Mouse (Mus musculus) neural tube, embryonic 11.5 days (tissue): ENCODE data around the gene Siah3. TPM values are rescaled to one million over a fixed set of nuclear protein-coding genes. Genes with fewer than 3 reads are reported as not detected.
A peak's percentile ranks its signal among the peaks of the same experiment; 100 is the strongest.

Source experiments
- ATAC-seq: fragments of 200-750 bp; cut with Nextera tagmentation; 2 replicates; pipeline ENCODE4 v1.8.0; 2017; ENCODE audit warnings: moderate number of reproducible peaks, mild to moderate bottlenecking, moderate TSS enrichment, moderate library complexity; ENCODE audit not compliant: insufficient read depth, low FRiP score, low TSS enrichment
- DNase-seq: peaks from one replicate; pipeline ENCODE4 v3.0.0-alpha.2; 2015; ENCODE audit warnings: low spot score
- H3K27ac ChIP-seq: fragments of 300-500 bp; sonication (generic); 2 replicates; pipeline ENCODE4 v1.5.1; 2014; ENCODE audit warnings: low read depth, mild to moderate bottlenecking, low read length
- H3K27me3 ChIP-seq: fragments of 300-500 bp; sonication (generic); 2 replicates; pipeline ENCODE4 v1.6.1; 2014; ENCODE audit warnings: mild to moderate bottlenecking, low read length, mixed read lengths; ENCODE audit not compliant: control insufficient read depth, insufficient read depth
- H3K36me3 ChIP-seq: fragments of 300-500 bp; sonication (generic); 2 replicates; pipeline ENCODE4 v1.6.1; 2014; ENCODE audit warnings: mild to moderate bottlenecking, low read length, moderate library complexity, mixed read lengths; ENCODE audit not compliant: control insufficient read depth, insufficient read depth
- H3K4me1 ChIP-seq: fragments of 300-500 bp; sonication (generic); 2 replicates; pipeline ENCODE4 v1.6.1; 2014; ENCODE audit warnings: low read length, mixed read lengths; ENCODE audit not compliant: control insufficient read depth, insufficient read depth
- H3K4me2 ChIP-seq: fragments of 300-500 bp; sonication (generic); 2 replicates; pipeline ENCODE4 v1.6.1; 2014; ENCODE audit warnings: low read depth, mild to moderate bottlenecking, moderate library complexity
- H3K4me3 ChIP-seq: fragments of 300-500 bp; sonication (generic); 2 replicates; pipeline ENCODE4 v1.5.1; 2014; ENCODE audit warnings: low read depth, low read length
- H3K9ac ChIP-seq: fragments of 300-500 bp; sonication (generic); 2 replicates; pipeline ENCODE4 v1.6.1; 2014; ENCODE audit warnings: mild to moderate bottlenecking, low read length
- H3K9me3 ChIP-seq: fragments of 300-500 bp; sonication (generic); 2 replicates; pipeline ENCODE4 v1.6.1; 2016; ENCODE audit warnings: low read length; ENCODE audit not compliant: control insufficient read depth
- WGBS: fragments of 180-500 bp; shearing (Covaris S2); extraction: QIAGEN DNeasy Blood & Tissue Kit; methylation state at CpG from one replicate; pipeline ENCODE4 v1.1.7; 2014; 5-methylcytosine and 5-hydroxymethylcytosine counted together
- polyA plus RNA-seq: library from polyadenylated mRNA; unstranded; fragments of >200 nt; fragmentation: Nextera tagmentation; extraction: Ambion mirVana; gene quantifications from 2 replicates; pipeline ENCODE4 v1.2.1, GENCODE M21; 2014

Gene Siah3
- polyA plus RNA-seq, 1 experiment from 2014 or later: 6.3 TPM

DNA sequence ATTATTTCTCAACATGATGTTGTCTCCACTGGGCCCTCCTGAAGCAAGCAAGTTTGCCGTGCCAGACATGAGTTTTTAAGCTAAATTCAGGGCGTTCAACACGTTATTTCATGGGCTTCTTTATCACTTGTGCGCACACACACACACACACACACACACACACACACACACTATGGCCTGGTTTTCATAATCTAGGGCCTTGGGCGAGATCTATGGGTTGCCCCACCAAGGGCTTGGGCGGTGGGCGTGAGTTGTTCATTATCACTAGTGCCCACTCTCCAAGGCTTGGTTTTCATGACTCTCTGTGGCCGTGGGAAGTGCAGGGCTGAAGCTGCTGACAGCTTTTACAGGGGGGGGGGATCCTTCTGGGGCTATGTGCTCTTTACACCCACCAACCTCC lies 63.9 kb downstream of the Siah3 start:
- Histone ChIP-seq H3K4me1 (no peaks in the 10 kb centered on the region), H3K4me2 (no peak overlapping the region), H3K9me3 (no peaks in the 10 kb centered on the region), H3K27ac (no peak overlapping the region), H3K4me3 (no peak overlapping the region), H3K27me3 (no peaks in the 10 kb centered on the region), H3K36me3 (no peaks in the 10 kb centered on the region), H3K9ac (no peak overlapping the region)
- ATAC-seq (no peak), DNase-seq (no peak)
- 86% methylated on average over 8 of the region's 8 CpGs for WGBS

DNA sequence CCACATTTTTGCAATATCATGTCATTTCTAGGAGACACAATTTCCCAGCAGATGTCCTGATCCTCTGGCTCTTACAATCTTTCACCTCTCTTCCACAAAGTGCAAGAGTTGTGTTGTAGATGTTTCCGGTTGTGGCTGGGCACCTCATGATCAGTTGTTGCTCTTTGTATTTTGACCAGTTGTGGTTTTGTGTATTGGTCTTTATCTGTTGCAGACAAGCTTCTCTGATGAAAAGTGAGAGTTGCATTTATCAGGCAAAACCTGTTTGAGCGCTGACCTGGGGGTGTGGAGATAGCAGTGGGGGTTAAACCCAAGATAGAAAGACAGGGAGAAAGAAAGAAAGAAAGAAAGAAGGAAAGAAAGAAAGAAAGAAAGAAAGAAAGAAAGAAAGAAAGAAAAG lies 68.9 kb downstream of the Siah3 start:
- 94% methylated on average over 2 of the region's 2 CpGs for WGBS
- Histone ChIP-seq H3K9me3 (no peaks in the 10 kb centered on the region), H3K4me3 (no peak overlapping the region), H3K4me1 (no peaks in the 10 kb centered on the region), H3K36me3 (no peaks in the 10 kb centered on the region), H3K9ac (no peak overlapping the region), H3K4me2 (no peak overlapping the region), H3K27me3 (no peaks in the 10 kb centered on the region), H3K27ac (no peak overlapping the region)
- ATAC-seq (no peak), DNase-seq (no peak)

DNA sequence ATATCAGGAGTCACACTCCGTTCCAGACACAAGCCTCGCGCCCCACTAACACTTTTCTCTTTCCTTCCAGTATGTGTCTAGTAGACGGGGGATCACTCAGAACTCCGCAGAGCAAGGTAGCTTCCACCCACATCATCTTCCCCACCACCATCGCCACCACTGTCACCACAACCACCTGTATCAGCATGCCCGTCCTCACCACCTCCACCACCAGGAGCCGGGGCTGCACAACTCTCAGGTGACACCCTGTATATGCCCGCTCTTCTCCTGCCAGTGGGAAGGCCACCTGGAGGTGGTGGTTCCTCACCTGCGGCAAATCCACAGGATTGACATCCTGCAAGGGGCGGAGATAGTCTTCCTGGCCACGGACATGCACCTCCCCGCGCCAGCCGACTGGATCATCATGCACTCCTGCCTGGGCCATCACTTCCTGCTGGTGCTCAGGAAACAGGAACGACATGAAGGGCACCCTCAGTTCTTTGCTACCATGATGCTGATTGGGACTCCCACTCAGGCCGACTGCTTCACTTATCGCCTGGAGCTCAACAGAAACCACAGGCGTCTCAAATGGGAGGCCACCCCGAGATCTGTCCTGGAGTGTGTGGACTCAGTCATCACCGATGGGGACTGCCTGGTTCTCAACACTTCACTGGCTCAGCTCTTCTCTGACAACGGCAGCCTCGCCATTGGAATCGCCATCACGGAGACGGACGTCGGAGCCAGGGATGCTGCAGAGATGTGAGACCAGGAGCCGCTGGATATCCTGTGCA lies 69.8 kb downstream of the Siah3 start:
- 92% methylated on average over 29 of the region's 29 CpGs for WGBS
- Histone ChIP-seq H3K9ac (no peak overlapping the region), H3K4me3 (no peak overlapping the region), H3K4me1 (no peaks in the 10 kb centered on the region), H3K27me3 (no peaks in the 10 kb centered on the region), H3K9me3 (no peaks in the 10 kb centered on the region), H3K4me2 (no peak overlapping the region), H3K27ac (no peak overlapping the region), H3K36me3 (no peaks in the 10 kb centered on the region)
- ATAC-seq: no peak
- no peak for DNase-seq

DNA sequence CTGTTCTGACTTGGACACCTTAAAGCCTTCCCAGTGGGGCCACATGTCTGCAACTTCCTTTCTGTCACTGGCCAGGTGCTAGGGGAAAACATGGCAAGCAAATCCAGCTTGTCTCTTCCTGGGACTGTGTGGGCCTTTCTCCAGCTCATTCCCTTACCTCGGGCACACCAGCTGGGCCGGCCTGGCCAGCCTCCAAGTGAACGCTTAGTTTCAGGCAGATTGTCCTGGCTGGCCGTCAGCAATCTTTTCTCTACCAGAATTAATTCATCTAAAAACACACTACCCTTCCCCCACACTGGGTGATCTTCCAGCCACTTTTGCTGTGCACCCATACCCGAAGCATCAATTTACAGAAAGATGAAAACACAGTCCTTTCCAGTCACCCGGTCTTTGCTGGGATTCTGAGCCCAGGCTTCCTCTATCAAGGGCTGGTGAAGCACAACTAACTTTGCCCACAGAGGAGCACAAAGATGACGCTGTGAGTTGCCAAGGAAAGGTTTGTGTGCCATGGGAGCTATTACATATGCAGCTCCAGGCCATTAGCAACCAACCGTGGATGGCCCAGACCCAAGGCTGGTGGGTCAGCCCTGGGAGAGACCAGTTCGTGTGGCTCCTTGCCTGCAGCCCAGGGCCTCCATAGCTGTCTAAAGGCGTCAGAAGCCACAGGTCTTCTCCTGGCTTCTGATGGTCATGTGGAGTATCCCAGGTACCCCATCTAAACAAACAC lies 71.8 kb downstream of the Siah3 start:
- Histone ChIP-seq H3K9me3 (no peaks in the 10 kb centered on the region), H3K4me2 (no peak overlapping the region), H3K4me1 (no peaks in the 10 kb centered on the region), H3K4me3 (no peak overlapping the region), H3K9ac (no peak overlapping the region), H3K36me3 (no peaks in the 10 kb centered on the region), H3K27ac (no peak overlapping the region), H3K27me3 (no peaks in the 10 kb centered on the region)
- ATAC-seq (no peak), DNase-seq (no peak)
- WGBS: 88% methylated on average over 10 of the region's 10 CpGs

DNA sequence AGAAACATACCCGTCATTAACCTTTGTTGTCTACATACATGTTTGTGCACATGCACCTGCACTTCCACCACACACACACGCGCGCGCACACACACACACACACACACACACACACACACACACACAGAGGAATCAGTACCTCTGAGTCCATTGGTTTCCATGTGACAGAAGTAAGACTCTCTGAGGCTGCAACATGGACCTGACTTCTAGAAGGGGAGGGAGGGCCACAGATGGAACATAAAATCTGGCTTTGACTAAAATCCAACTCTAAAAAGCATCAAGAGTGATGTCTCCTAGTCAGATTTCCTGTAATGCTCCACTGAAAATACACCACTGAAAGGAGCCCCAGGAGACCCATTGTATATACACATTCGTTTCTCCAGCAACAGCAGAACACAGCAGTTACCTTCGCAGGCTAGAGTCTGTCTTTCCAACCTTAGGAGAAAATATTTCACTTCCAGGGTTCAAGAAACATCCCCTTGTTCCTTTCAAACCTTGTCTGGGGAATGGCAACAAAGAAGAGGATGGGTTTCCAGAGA lies 75.1 kb downstream of the Siah3 start:
- Histone ChIP-seq H3K4me1 (no peaks in the 10 kb centered on the region), H3K27me3 (no peaks in the 10 kb centered on the region), H3K9ac (no peak overlapping the region), H3K9me3 (no peaks in the 10 kb centered on the region), H3K36me3 (no peaks in the 10 kb centered on the region), H3K4me3 (no peak overlapping the region), H3K27ac (no peak overlapping the region), H3K4me2 (no peak overlapping the region)
- no peak for DNase-seq
- 80% methylated on average over 7 of the region's 7 CpGs for WGBS
- no peak for ATAC-seq

DNA sequence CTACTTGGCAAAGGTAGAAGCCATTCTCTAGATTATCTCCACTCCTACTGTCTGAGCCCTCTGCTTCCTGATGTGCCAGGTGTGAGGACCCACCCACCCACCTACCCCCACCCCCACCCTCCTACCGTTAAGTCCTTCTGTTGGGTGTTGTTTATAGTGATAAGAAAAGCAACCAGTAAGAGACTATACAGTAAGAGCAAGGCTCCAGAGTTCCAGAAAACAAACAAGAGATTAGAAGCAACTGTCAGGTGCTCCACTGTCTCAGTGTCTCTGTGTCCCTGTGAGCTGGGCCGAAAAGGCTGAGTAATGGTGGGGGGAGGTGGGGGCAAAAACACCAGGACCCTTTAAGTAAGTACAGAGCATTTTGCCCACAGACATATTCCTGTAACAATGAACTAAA lies 83.4 kb downstream of the Siah3 start:
- no peaks in the 10 kb centered on the region for H3K9me3 ChIP-seq
- WGBS: 56% methylated on average over 2 of the region's 2 CpGs

DNA sequence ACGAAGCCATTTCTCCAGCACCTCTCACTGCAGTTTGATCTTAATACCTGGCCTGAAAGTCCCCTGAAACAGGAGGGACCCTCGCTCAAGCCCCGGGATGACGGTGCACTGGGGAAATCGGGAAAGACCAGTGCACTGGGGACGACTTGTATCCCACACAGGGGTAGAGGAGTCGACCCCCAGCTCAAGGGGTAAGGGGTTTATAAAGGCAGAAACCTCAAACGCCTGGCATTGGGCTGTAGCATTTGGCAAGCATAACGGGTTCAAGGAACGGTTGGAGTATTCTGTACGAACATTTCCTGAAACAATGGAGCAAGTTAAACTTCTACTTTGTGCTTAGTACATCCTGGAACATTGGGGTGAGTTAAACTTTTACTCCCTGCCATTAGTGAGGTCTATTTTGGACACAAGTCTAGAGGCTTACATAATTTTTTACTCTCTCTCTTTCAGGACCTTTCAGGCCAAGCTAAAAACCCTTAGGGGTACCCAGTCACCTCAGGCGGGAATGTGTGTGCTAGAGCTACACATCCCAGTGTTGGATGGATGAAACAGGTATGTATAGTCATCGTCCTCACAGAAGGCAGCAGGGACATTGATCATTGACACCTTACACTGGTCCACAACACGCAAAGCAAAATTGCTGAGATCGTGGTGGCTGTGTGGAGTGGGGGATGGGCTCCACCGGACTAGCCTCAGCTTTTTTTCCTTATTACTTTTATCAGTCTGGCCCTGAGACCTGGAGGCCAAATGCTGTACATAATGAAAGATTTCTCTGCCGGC lies 84.6 kb downstream of the Siah3 start:
- Histone ChIP-seq H3K4me1 (peaks cover 19% of the 10 kb centered on the region), H3K4me2 (peak overlapping the region; percentile 1; the same call in 1 of the 2 replicates), H3K4me3 (no peak overlapping the region), H3K36me3 (no peaks in the 10 kb centered on the region), H3K27me3 (no peaks in the 10 kb centered on the region), H3K9ac (no peak overlapping the region), H3K9me3 (no peaks in the 10 kb centered on the region), H3K27ac (peak overlapping the region; percentile 84)
- ATAC-seq (peak; percentile 62), DNase-seq (no peak)
- 56% methylated on average over 17 of the region's 17 CpGs for WGBS

More for the DNA sequence above, 83.4 kb downstream of the Siah3 start:
- no peak overlapping the region for H3K4me2 ChIP-seq
- no peak overlapping the region for H3K4me3 ChIP-seq
- no peaks in the 10 kb centered on the region for H3K27me3 ChIP-seq
- no peak overlapping the region for H3K9ac ChIP-seq
- peaks cover 19% of the 10 kb centered on the region for H3K4me1 ChIP-seq
- ATAC-seq: no peak
- 0 out of 2 replicates have a peak overlapping the region, but pooled peaks have one; percentile 84 for H3K27ac ChIP-seq
- no peaks in the 10 kb centered on the region for H3K36me3 ChIP-seq
- no peak for DNase-seq

DNA sequence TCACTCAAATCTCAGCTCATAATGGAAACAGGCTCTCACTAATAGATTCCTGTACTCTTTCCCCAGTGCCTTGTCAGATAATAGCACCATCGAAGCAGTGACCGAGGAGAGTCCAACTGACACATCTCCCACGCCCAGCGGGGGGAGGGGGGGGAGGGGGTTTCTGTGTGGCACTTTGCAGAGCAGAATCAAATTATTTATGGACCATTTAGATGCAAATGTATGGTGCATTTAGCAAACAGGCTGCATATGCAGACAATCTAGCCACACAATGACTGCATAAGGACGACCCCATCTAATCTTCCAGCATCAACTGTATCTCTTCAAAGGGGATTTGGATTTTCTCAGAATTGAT lies 85.2 kb downstream of the Siah3 start:
- Histone ChIP-seq H3K9me3 (no peaks in the 10 kb centered on the region), H3K36me3 (no peaks in the 10 kb centered on the region), H3K4me2 (no peak overlapping the region), H3K9ac (no peak overlapping the region), H3K27me3 (no peaks in the 10 kb centered on the region), H3K4me3 (no peak overlapping the region), H3K27ac (peak overlapping the region; percentile 84), H3K4me1 (peaks cover 19% of the 10 kb centered on the region)
- DNase-seq: peak; percentile 91
- ATAC-seq: peak; percentile 77
- 7% methylated on average over 5 of the region's 5 CpGs for WGBS
